Mouse (Mus musculus): ENCODE measurements around the gene Hnrnph3.

The Hnrnph3 gene

DNA sequence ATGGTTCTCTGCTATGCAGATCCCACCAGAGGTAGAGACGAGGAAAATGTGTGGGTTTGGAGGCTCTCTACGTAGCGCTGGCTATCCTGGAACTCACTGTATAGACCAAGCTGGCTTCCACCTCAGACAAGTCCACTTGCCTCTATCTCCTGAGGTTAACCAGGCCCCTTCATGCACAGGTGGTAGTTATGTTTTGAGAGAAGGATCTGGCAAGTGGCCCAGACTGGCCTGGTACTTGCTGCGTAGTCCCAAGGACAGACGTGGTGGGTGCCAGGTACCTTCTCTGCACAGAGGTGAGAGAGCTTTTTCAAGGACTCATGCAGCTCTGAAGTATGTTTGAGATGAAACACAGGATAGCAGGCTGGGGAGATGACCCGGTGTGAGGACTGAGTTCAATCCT, 39.5 kb downstream of the Hnrnph3 start:
- DNase-seq (ENCODE audit: low read depth) = no peak

DNA sequence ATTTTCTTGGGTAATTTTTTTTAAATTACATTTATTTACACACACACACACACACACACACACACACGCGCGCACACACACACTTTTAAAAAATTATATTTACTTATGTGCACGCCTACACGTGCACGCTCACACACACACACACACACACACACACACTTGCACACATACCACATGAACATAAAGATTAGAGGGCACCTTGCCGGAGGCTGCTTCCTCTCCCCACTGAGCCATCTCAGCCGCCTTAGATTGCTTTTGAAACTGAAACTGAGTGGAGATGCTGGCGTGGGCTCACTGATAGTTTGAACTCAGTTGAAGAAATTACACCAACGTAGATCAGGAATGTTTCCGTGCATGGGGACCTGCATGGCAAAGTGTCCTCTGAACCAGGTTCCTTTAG, 39.9 kb downstream of the Hnrnph3 start:
- DNase-seq (ENCODE audit: low read depth) = peak; percentile 89

- DNase-seq (ENCODE audit: low read depth) = peak; percentile 95
Observed at GRCm38 (mm10) chr10:62980039-62980954, 43.7 kb downstream of the Hnrnph3 start, which contains the start of gene Rufy2. Rufy2 (plus strand) TSS chr10:62980223.

DNA sequence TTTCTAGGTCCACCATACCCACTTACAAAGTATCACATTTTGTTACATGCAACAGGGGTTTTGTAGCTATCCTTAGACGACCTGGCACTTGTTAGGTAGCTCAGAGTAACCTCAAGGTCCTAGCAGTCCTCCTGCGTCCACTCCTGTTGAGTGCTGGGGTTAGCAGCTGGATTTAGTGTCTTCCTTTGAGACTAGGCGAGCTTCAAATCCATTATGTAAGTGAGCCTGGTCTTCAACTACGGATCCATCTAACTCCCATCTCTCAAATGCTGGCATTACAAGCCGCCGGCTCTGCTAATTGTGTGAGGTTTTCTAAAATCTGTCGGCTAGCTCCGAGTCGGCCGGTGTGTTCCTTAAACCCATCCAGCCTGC, 44.4 kb downstream of the Hnrnph3 start:
- DNase-seq (ENCODE audit: low read depth) = no peak

GRCm38 (mm10) chr10:62971821-62972220, 52.2 kb downstream of the Hnrnph3 start:
- DNase-seq (ENCODE audit: low read depth) = no peak

GRCm38 (mm10) chr10:62966291-62966690, 57.7 kb downstream of the Hnrnph3 start:
- DNase-seq (ENCODE audit: low read depth) = no peak

GRCm38 (mm10) chr10:62965796-62966195, 58.2 kb downstream of the Hnrnph3 start:
- DNase-seq (ENCODE audit: low read depth) = no peak

All from induced T-regulatory cell, adult 2 months (primary cell).